Mouse (Mus musculus) lung, adult 18-20 months (tissue): ENCODE data around the gene Wdr48.

Experiments used
- DNase-seq, 2 experiments: peaks; one replicate each; pipeline ENCODE4 v3.0.0; 2022; ENCODE audit warnings: mixed read lengths in 2 of 2

The Wdr48 gene

GRCm38 (mm10) chr9:119925729-119926128 is 31.1 kb downstream of the Wdr48 start:
- DNase-seq = no peak

GRCm38 (mm10) chr9:119926497-119926896 is 31.8 kb downstream of the Wdr48 start:
- no peak for DNase-seq

GRCm38 (mm10) chr9:119932358-119932757 is 37.7 kb downstream of the Wdr48 start:
- DNase-seq = no peak

- no peak for DNase-seq
Measured at GRCm38 (mm10) chr9:119933675-119934074, 39.0 kb downstream of the Wdr48 start.

GRCm38 (mm10) chr9:119937005-119937773 is 42.5 kb downstream of the Wdr48 start, which contains the start of the genes Gorasp1 and Ttc21a:
Gene Gorasp1, minus strand, starts transcription at chr9:119937565.
Gene Ttc21a, plus strand, starts transcription at chr9:119937606.
- peak; percentile 92 to 95 for DNase-seq

GRCm38 (mm10) chr9:119938496-119938895 is 43.8 kb downstream of the Wdr48 start:
- DNase-seq = no peak

GRCm38 (mm10) chr9:119939646-119940045 is 45.0 kb downstream of the Wdr48 start:
- peak in 1 of 2 experiments; percentile 33 for DNase-seq

GRCm38 (mm10) chr9:119941407-119941806 is 46.7 kb downstream of the Wdr48 start:
- no peak for DNase-seq

GRCm38 (mm10) chr9:119941861-119942260 is 47.2 kb downstream of the Wdr48 start:
- no peak for DNase-seq

- no peak for DNase-seq
Measured at GRCm38 (mm10) chr9:119943326-119943725, 48.6 kb downstream of the Wdr48 start.

GRCm38 (mm10) chr9:119945173-119945900 is 50.7 kb downstream of the Wdr48 start:
- no peak for DNase-seq

- DNase-seq = no peak
Measured at GRCm38 (mm10) chr9:119948804-119949203, 54.1 kb downstream of the Wdr48 start.

GRCm38 (mm10) chr9:119950434-119950833 is 55.8 kb downstream of the Wdr48 start:
- DNase-seq = no peak

GRCm38 (mm10) chr9:119951388-119951787 is 56.7 kb downstream of the Wdr48 start:
- no peak for DNase-seq

GRCm38 (mm10) chr9:119958835-119959234 is 64.2 kb downstream of the Wdr48 start:
- no peak for DNase-seq

GRCm38 (mm10) chr9:119962216-119962615 is 67.5 kb downstream of the Wdr48 start:
- DNase-seq = no peak

- peak; percentile 81 to 87 for DNase-seq
Measured at GRCm38 (mm10) chr9:119962987-119963667, 68.4 kb downstream of the Wdr48 start.

GRCm38 (mm10) chr9:119964206-119964605 is 69.5 kb downstream of the Wdr48 start:
- peak; percentile 77 to 86 for DNase-seq

- no peak for DNase-seq
Measured at GRCm38 (mm10) chr9:119965186-119965585, 70.5 kb downstream of the Wdr48 start.

- no peak for DNase-seq
Measured at GRCm38 (mm10) chr9:119966221-119966910, 71.7 kb downstream of the Wdr48 start.

GRCm38 (mm10) chr9:119969811-119970210 is 75.1 kb downstream of the Wdr48 start:
- DNase-seq = no peak

GRCm38 (mm10) chr9:119970221-119970620 is 75.5 kb downstream of the Wdr48 start:
- peak; percentile 70 to 82 for DNase-seq
